Mouse (Mus musculus) hindbrain, embryonic 16.5 days (tissue): ENCODE measurements at regions not wholly inside any gene's neighbourhood (a gene's known extent, or its start where the extent isn't known, plus 50 kb on each side); places are given as distances from the start of the nearest gene placed in this dataset.

Experiments
- ATAC-seq: fragments of 200-750 bp; cut with Nextera tagmentation; 2 replicates; pipeline ENCODE4 v1.8.0; 2017; ENCODE audit warnings: moderate TSS enrichment, moderate library complexity
- H3K27ac ChIP-seq: fragments of 300-500 bp; sonication (generic); 2 replicates; pipeline ENCODE4 v1.5.1; 2014; ENCODE audit warnings: low read depth, mild to moderate bottlenecking, control low read depth, low read length, moderate library complexity
- H3K27me3 ChIP-seq: fragments of 300-500 bp; sonication (generic); replicated peaks from 2 replicates; pipeline ENCODE4 v1.6.1; 2014; ENCODE audit warnings: low read length; ENCODE audit not compliant: control insufficient read depth, insufficient read depth
- H3K36me3 ChIP-seq: fragments of 300-500 bp; sonication (generic); 2 replicates; pipeline ENCODE4 v1.6.1; 2014; ENCODE audit warnings: mild to moderate bottlenecking, low read length, moderate library complexity, mixed read lengths; ENCODE audit not compliant: control insufficient read depth, insufficient read depth
- H3K4me1 ChIP-seq: fragments of 300-500 bp; sonication (generic); 2 replicates; pipeline ENCODE4 v1.6.1; 2014; ENCODE audit warnings: low read depth, low read length; ENCODE audit not compliant: control insufficient read depth, insufficient read depth
- H3K4me2 ChIP-seq: fragments of 300-500 bp; sonication (generic); 2 replicates; pipeline ENCODE4 v1.6.1; 2014; ENCODE audit warnings: mild to moderate bottlenecking, low read length, control low read depth, moderate library complexity
- H3K4me3 ChIP-seq: fragments of 300-500 bp; sonication (generic); 2 replicates; pipeline ENCODE4 v1.5.1; 2014; ENCODE audit warnings: mild to moderate bottlenecking, low read length, control low read depth, moderate library complexity
- H3K9ac ChIP-seq: fragments of 300-500 bp; sonication (generic); 2 replicates; pipeline ENCODE4 v1.6.1; 2014; ENCODE audit warnings: low read depth, mild to moderate bottlenecking, control low read depth, low read length, moderate library complexity
- H3K9me3 ChIP-seq: fragments of 300-500 bp; sonication (generic); 2 replicates; pipeline ENCODE4 v1.6.1; 2014; ENCODE audit warnings: mild to moderate bottlenecking, low read length, moderate library complexity; ENCODE audit not compliant: control insufficient read depth
- WGBS: fragments of 180-500 bp; shearing (Covaris S2); extraction: QIAGEN DNeasy Blood & Tissue Kit; methylation state at CpG from one replicate; pipeline ENCODE4 v1.1.7; 2014; 5-methylcytosine and 5-hydroxymethylcytosine counted together

DNA sequence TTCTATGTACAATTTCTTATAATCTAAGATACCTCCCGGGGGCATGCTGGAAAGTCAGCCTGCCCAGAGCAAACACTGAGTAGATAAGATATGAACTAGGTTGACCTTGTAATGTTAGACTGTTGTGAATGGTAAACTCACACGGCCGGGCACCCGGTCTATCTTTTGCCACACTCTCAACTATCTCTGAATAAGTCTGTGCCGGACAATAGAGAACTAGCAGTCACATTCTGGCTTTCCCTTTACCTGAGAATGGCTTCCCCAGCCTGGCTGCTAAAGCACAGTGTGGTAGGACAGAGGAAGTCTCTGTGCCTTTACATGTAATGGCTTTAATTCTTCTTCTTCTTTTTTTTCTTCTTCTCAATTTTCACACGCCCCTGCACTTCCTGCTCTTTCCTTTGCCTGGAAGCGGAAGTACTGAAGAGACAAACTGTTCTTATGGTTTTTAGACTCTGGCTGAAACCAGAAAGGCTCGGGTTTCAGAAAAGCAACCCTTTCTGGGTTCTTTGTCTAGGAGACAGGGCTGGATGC is 148.7 kb downstream of the Pten start:
- Histone ChIP-seq H3K27ac (no peak overlapping the region), H3K36me3 (no peaks in the 10 kb centered on the region), H3K4me2 (no peak overlapping the region), H3K27me3 (no peaks in the 10 kb centered on the region), H3K9ac (no peak overlapping the region), H3K4me3 (no peak overlapping the region), H3K4me1 (no peaks in the 10 kb centered on the region), H3K9me3 (no peaks in the 10 kb centered on the region)
- ATAC-seq: no peak
- WGBS: 75% methylated on average over 8 of the region's 8 CpGs

DNA sequence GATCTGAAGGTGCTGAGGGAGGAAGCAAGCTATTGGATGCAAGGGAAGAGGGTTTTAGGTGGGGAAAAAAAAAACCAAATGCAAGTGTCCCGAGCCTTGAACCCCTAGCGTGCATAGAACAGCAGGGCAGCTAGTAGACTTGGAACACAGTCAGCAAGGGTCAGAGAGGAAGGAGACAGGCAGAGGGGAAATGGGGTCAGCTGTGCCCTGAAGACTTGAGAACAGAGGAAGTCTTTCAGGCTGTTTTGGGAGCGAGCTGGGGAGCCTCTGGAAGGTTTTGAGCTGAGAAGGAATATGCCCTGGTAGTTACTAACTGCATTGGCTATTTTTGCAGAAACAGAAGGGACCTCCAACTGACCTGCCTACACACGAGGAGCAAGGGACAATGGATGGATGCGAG is 149.5 kb downstream of the Pten start:
- Histone ChIP-seq H3K9ac (no peak overlapping the region), H3K4me3 (no peak overlapping the region), H3K4me1 (no peaks in the 10 kb centered on the region), H3K27me3 (no peaks in the 10 kb centered on the region), H3K4me2 (no peak overlapping the region), H3K9me3 (no peaks in the 10 kb centered on the region), H3K36me3 (no peaks in the 10 kb centered on the region), H3K27ac (no peak overlapping the region)
- no peak for ATAC-seq
- WGBS: 69% methylated on average over 5 of the region's 5 CpGs

- H3K27ac ChIP-seq: no peak overlapping the region
- H3K36me3 ChIP-seq: no peaks in the 10 kb centered on the region
- no peak for ATAC-seq
- H3K4me3 ChIP-seq: no peak overlapping the region
- 26% methylated on average over 4 of the region's 4 CpGs for WGBS
- H3K27me3 ChIP-seq: no peaks in the 10 kb centered on the region
- no peaks in the 10 kb centered on the region for H3K4me1 ChIP-seq
- no peaks in the 10 kb centered on the region for H3K9me3 ChIP-seq
- H3K4me2 ChIP-seq: no peak overlapping the region
- H3K9ac ChIP-seq: no peak overlapping the region
Observed at GRCm38 (mm10) chr19:32910050-32910462, 152.8 kb downstream of the Pten start.

DNA sequence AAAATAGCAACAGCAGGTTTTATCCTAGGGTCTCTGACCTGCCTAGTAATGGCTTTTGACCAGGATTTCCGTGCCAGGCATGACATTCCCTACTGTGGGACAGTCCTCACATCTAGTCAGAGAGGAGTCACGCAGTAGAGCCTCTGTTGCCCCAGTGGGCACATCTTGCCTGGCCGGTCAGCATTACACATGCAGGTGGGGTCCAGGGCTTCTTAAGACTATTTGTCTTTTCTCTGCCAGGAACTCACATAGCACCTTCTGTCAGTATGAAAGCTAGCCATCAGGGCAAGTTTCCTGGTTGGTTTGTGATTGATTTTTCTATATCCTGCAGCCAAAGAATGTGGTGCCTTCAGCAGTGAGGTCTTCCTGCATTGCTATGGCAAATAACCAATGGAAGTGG is 155.0 kb downstream of the Pten start:
- Histone ChIP-seq H3K9me3 (no peaks in the 10 kb centered on the region), H3K4me1 (no peaks in the 10 kb centered on the region), H3K4me3 (no peak overlapping the region), H3K27me3 (no peaks in the 10 kb centered on the region), H3K36me3 (no peaks in the 10 kb centered on the region), H3K9ac (no peak overlapping the region), H3K27ac (no peak overlapping the region), H3K4me2 (no peak overlapping the region)
- no peak for ATAC-seq
- WGBS: 80% methylated on average over 3 of the region's 3 CpGs

GRCm38 (mm10) chr19:32916507-32917280 is 159.4 kb downstream of the Pten start:
- 87% methylated on average over 8 of the region's 8 CpGs for WGBS
- no peaks in the 10 kb centered on the region for H3K4me1 ChIP-seq
- H3K9ac ChIP-seq: no peak overlapping the region
- H3K27ac ChIP-seq: no peak overlapping the region
- no peaks in the 10 kb centered on the region for H3K9me3 ChIP-seq
- ATAC-seq: no peak
- H3K36me3 ChIP-seq: no peaks in the 10 kb centered on the region
- no peak overlapping the region for H3K4me2 ChIP-seq
- H3K27me3 ChIP-seq: no peaks in the 10 kb centered on the region
- no peak overlapping the region for H3K4me3 ChIP-seq

GRCm38 (mm10) chr19:32921021-32921420 is 163.7 kb downstream of the Pten start:
- Histone ChIP-seq H3K4me1 (no peaks in the 10 kb centered on the region), H3K4me3 (no peak overlapping the region), H3K9ac (no peak overlapping the region), H3K27ac (no peak overlapping the region), H3K36me3 (no peaks in the 10 kb centered on the region), H3K9me3 (no peaks in the 10 kb centered on the region), H3K4me2 (no peak overlapping the region), H3K27me3 (no peaks in the 10 kb centered on the region)
- WGBS: 82% methylated on average over 3 of the region's 3 CpGs
- no peak for ATAC-seq

GRCm38 (mm10) chr19:32923911-32924310 is 166.6 kb downstream of the Pten start:
- no peak overlapping the region for H3K9ac ChIP-seq
- no peak for ATAC-seq
- 87% methylated on average over 3 of the region's 3 CpGs for WGBS
- no peak overlapping the region for H3K4me3 ChIP-seq
- no peaks in the 10 kb centered on the region for H3K9me3 ChIP-seq
- H3K27me3 ChIP-seq: no peaks in the 10 kb centered on the region
- H3K36me3 ChIP-seq: no peaks in the 10 kb centered on the region
- H3K27ac ChIP-seq: no peak overlapping the region
- no peaks in the 10 kb centered on the region for H3K4me1 ChIP-seq
- no peak overlapping the region for H3K4me2 ChIP-seq

- Histone ChIP-seq H3K36me3 (no peaks in the 10 kb centered on the region), H3K27me3 (no peaks in the 10 kb centered on the region), H3K27ac (no peak overlapping the region), H3K4me3 (no peak overlapping the region), H3K9ac (no peak overlapping the region), H3K4me2 (no peak overlapping the region), H3K4me1 (no peaks in the 10 kb centered on the region), H3K9me3 (no peaks in the 10 kb centered on the region)
- ATAC-seq: no peak
- WGBS: 78% methylated on average over 6 of the region's 6 CpGs
Observed at GRCm38 (mm10) chr19:32925628-32926505, 168.6 kb downstream of the Pten start.

- Histone ChIP-seq H3K36me3 (no peaks in the 10 kb centered on the region), H3K27me3 (no peaks in the 10 kb centered on the region), H3K9me3 (no peaks in the 10 kb centered on the region), H3K4me1 (no peaks in the 10 kb centered on the region), H3K9ac (no peak overlapping the region), H3K27ac (no peak overlapping the region), H3K4me3 (no peak overlapping the region), H3K4me2 (no peak overlapping the region)
- WGBS: 83% methylated on average over 4 of the region's 4 CpGs
- no peak for ATAC-seq
Observed at GRCm38 (mm10) chr19:32926571-32926970, 169.3 kb downstream of the Pten start.
